Mouse (Mus musculus): ENCODE data around the gene Gpx7.

DNA sequence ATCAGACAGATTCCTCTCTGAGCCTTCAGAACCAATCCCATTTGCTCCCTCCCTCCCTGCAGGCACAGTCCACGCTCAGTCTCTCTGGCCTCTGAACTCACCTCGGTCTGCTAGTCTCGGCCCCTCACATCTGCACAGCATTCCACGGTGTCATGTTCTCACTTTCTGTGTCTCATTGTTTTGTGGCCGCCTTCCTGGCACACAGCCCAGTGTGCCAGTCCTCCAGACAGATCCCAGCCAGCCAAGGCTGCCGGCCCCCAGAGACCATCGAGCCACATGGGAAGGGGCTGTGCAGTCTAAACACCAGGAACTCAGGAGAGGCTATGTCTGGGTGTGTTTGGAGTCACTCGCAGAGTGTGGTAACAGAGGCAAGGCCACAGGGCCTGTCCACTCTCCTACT, 55.9 kb downstream of the Gpx7 start:
- TF ChIP-seq POLR2A (IDR thresholded peaks at IDR 0.05; ENCODE audit: borderline replicate concordance, extremely low read depth, low read depth, low read length) (no peak), CTCF (IDR thresholded peaks at IDR 0.05; ENCODE audit: insufficient read depth, low read length) (no peak)
